Mouse (Mus musculus) embryonic facial prominence, embryonic 11.5 days (tissue): ENCODE measurements at regions not wholly inside any gene's neighbourhood (a gene's known extent, or its start where the extent isn't known, plus 50 kb on each side); places are given as distances from the start of the nearest gene placed in this dataset.
A peak's percentile ranks its signal among the peaks of the same experiment; 100 is the strongest.

Experiments
- ATAC-seq: fragments of 200-750 bp; cut with Nextera tagmentation; replicated peaks from 2 replicates; pipeline ENCODE4 v1.8.0; 2017; ENCODE audit warnings: low read depth; ENCODE audit not compliant: insufficient number of reproducible peaks, low FRiP score, low TSS enrichment
- DNase-seq: peaks from one replicate; pipeline ENCODE4 v3.0.0-alpha.2; 2015; ENCODE audit warnings: low spot score
- H3K27ac ChIP-seq: fragments of 300-500 bp; sonication (generic); replicated peaks from 2 replicates; pipeline ENCODE4 v1.5.1; 2014; ENCODE audit warnings: mild to moderate bottlenecking, low read depth, low read length, control low read depth
- H3K27me3 ChIP-seq: fragments of 300-500 bp; sonication (generic); 2 replicates; pipeline ENCODE4 v1.6.1; 2014; ENCODE audit warnings: mild to moderate bottlenecking, low read length, moderate library complexity, mixed read lengths; ENCODE audit not compliant: control insufficient read depth, insufficient read depth
- H3K36me3 ChIP-seq: fragments of 300-500 bp; sonication (generic); replicated peaks from 2 replicates; pipeline ENCODE4 v1.6.1; 2014; ENCODE audit warnings: low read depth, mild to moderate bottlenecking, low read length, moderate library complexity, mixed read lengths; ENCODE audit not compliant: control insufficient read depth, insufficient read depth
- H3K4me1 ChIP-seq: fragments of 300-500 bp; sonication (generic); 2 replicates; pipeline ENCODE4 v1.6.1; 2014; ENCODE audit warnings: low read length, mixed read lengths; ENCODE audit not compliant: control insufficient read depth, insufficient read depth
- H3K4me2 ChIP-seq: fragments of 300-500 bp; sonication (generic); 2 replicates; pipeline ENCODE4 v1.6.1; 2014; ENCODE audit warnings: low read depth, mild to moderate bottlenecking, control low read depth, low read length, moderate library complexity
- H3K4me3 ChIP-seq: fragments of 300-500 bp; sonication (generic); 2 replicates; pipeline ENCODE4 v1.5.1; 2014; ENCODE audit warnings: low read depth, low read length, control low read depth
- H3K9ac ChIP-seq: fragments of 300-500 bp; sonication (generic); replicated peaks from 2 replicates; pipeline ENCODE4 v1.6.1; 2014; ENCODE audit warnings: mild to moderate bottlenecking, control low read depth, low read length
- H3K9me3 ChIP-seq: fragments of 300-500 bp; sonication (generic); replicated peaks from 2 replicates; pipeline ENCODE4 v1.6.1; 2016; ENCODE audit warnings: mild to moderate bottlenecking, low read length, inconsistent platforms, mixed read lengths; ENCODE audit not compliant: control insufficient read depth
- WGBS: fragments of 180-500 bp; shearing (Covaris S2); extraction: QIAGEN DNeasy Blood & Tissue Kit; methylation state at CpG from one replicate; pipeline ENCODE4 v1.1.7; 2014; 5-methylcytosine and 5-hydroxymethylcytosine counted together

- no peaks in the 10 kb centered on the region for H3K27me3 ChIP-seq
- no peak overlapping the region for H3K27ac ChIP-seq
- H3K4me2 ChIP-seq, result no peak overlapping the region
- no peaks in the 10 kb centered on the region for H3K4me1 ChIP-seq
- H3K4me3 ChIP-seq, result no peak overlapping the region
- H3K36me3 ChIP-seq, result no peaks in the 10 kb centered on the region
- H3K9ac ChIP-seq, result no peak overlapping the region
- ATAC-seq, result no peak
- 53% methylated on average over 1 of the region's 1 CpGs for WGBS
- H3K9me3 ChIP-seq, result no peaks in the 10 kb centered on the region
- no peak for DNase-seq
Measured at GRCm38 (mm10) chr11:8238498-8238897, 425.8 kb downstream of the Tns3 start.

- no peak for DNase-seq
- WGBS, result 31% methylated on average over 4 of the region's 4 CpGs
- no peak for ATAC-seq
Measured at GRCm38 (mm10) chr11:8237556-8237955, 426.8 kb downstream of the Tns3 start.

GRCm38 (mm10) chr11:8236056-8236455, 428.3 kb downstream of the Tns3 start:
- Histone ChIP-seq H3K4me1 (no peaks in the 10 kb centered on the region), H3K4me3 (no peak overlapping the region), H3K9me3 (no peaks in the 10 kb centered on the region), H3K4me2 (no peak overlapping the region), H3K9ac (no peak overlapping the region), H3K27ac (no peak overlapping the region), H3K27me3 (no peaks in the 10 kb centered on the region), H3K36me3 (no peaks in the 10 kb centered on the region)
- WGBS, result 75% methylated on average over 2 of the region's 2 CpGs
- DNase-seq, result no peak
- no peak for ATAC-seq

More at GRCm38 (mm10) chr11:8237556-8237955, 426.8 kb downstream of the Tns3 start:
- no peaks in the 10 kb centered on the region for H3K9me3 ChIP-seq
- no peak overlapping the region for H3K4me2 ChIP-seq
- no peak overlapping the region for H3K4me3 ChIP-seq
- H3K36me3 ChIP-seq, result no peaks in the 10 kb centered on the region
- H3K27ac ChIP-seq, result no peak overlapping the region
- H3K27me3 ChIP-seq, result no peaks in the 10 kb centered on the region
- H3K9ac ChIP-seq, result no peak overlapping the region
- H3K4me1 ChIP-seq, result no peaks in the 10 kb centered on the region

- Histone ChIP-seq H3K27ac (no peak overlapping the region), H3K4me3 (no peak overlapping the region), H3K4me2 (no peak overlapping the region), H3K4me1 (no peaks in the 10 kb centered on the region), H3K36me3 (no peaks in the 10 kb centered on the region), H3K27me3 (no peaks in the 10 kb centered on the region), H3K9me3 (no peaks in the 10 kb centered on the region), H3K9ac (no peak overlapping the region)
- peak; percentile 59; the same call in 1 of the 2 replicates for ATAC-seq
- DNase-seq, result peak; percentile 64
- 39% methylated on average over 9 of the region's 9 CpGs for WGBS
Measured at GRCm38 (mm10) chr11:8232636-8233189, 431.6 kb downstream of the Tns3 start.

- Histone ChIP-seq H3K4me3 (no peak overlapping the region), H3K27ac (no peak overlapping the region), H3K9ac (no peak overlapping the region), H3K4me1 (no peaks in the 10 kb centered on the region), H3K36me3 (no peaks in the 10 kb centered on the region), H3K4me2 (no peak overlapping the region), H3K9me3 (no peaks in the 10 kb centered on the region), H3K27me3 (no peaks in the 10 kb centered on the region)
- ATAC-seq (no peak), DNase-seq (no peak)
- 69% methylated on average over 7 of the region's 7 CpGs for WGBS
Measured at GRCm38 (mm10) chr11:8229787-8230186, 434.5 kb downstream of the Tns3 start.

- Histone ChIP-seq H3K4me3 (no peak overlapping the region), H3K9me3 (no peaks in the 10 kb centered on the region), H3K4me1 (no peaks in the 10 kb centered on the region), H3K27me3 (no peaks in the 10 kb centered on the region), H3K4me2 (no peak overlapping the region), H3K36me3 (no peaks in the 10 kb centered on the region), H3K27ac (no peak overlapping the region), H3K9ac (0 out of 2 replicates have a peak overlapping the region, but pooled peaks have one; percentile 6)
- 51% methylated on average over 8 of the region's 8 CpGs for WGBS
- DNase-seq (no peak), ATAC-seq (no peak)
Measured at GRCm38 (mm10) chr11:8227772-8228425, 436.4 kb downstream of the Tns3 start.

GRCm38 (mm10) chr11:8224366-8224765, 440.0 kb downstream of the Tns3 start:
- Histone ChIP-seq H3K27ac (no peak overlapping the region), H3K9ac (no peak overlapping the region), H3K4me2 (no peak overlapping the region), H3K4me1 (no peaks in the 10 kb centered on the region), H3K36me3 (no peaks in the 10 kb centered on the region), H3K27me3 (no peaks in the 10 kb centered on the region), H3K4me3 (no peak overlapping the region), H3K9me3 (no peaks in the 10 kb centered on the region)
- no peak for DNase-seq
- ATAC-seq, result no peak
- 86% methylated on average over 1 of the region's 1 CpGs for WGBS

- DNase-seq, result no peak
- no peak overlapping the region for H3K4me3 ChIP-seq
- H3K36me3 ChIP-seq, result no peaks in the 10 kb centered on the region
- 62% methylated on average over 3 of the region's 3 CpGs for WGBS
- ATAC-seq, result no peak
- no peak overlapping the region for H3K9ac ChIP-seq
- no peaks in the 10 kb centered on the region for H3K4me1 ChIP-seq
- H3K27me3 ChIP-seq, result no peaks in the 10 kb centered on the region
- no peak overlapping the region for H3K4me2 ChIP-seq
- no peak overlapping the region for H3K27ac ChIP-seq
- H3K9me3 ChIP-seq, result no peaks in the 10 kb centered on the region
Measured at GRCm38 (mm10) chr11:8220618-8221017, 443.7 kb downstream of the Tns3 start.
